Mouse (Mus musculus) T-cell, adult 2 months (primary cell): ENCODE data around the gene Ube2h.

Source experiments
- DNase-seq: peaks from one replicate; pipeline ENCODE4 v3.0.0; 2022; ENCODE audit warnings: low spot score

The Ube2h gene

DNA sequence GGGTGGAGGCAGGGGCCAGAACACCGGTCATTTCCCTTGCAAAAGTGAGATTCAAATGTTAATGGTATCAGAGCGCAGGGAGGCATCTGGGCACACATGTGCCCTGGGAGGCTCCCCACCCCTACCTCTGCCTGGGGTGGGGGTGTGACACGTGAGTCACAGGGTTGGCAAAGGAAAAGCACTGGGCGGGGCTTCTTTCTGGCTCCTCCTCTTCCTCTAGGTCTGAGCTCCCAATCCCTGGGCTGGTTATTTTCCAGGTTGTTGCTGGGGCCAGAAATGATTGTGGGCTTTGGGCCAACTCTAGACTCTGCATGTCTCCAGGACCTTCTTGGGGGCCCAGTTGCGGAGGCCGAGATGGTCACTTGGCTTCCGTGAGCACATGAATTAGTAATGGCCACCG lies 108.2 kb downstream of the Ube2h start:
- DNase-seq = no peak

DNA sequence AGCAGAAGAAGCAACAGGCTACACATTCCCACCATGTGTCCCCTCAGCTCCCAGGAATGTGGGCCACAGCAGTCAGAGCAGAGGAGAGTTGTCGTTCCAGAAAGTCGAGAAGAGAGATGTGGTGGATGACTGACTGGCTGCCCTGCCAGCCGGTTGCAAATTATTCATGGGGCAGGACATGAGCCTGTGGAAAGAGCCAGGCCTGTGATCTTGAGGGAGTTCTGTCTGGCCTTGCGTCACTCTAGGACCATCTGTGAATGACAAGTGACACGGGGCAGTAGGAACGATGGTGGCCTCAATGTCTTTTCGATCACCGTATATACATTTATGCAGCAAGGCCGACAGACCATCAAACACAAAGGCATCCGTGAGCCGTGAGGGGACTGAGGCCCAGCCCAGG lies 108.7 kb downstream of the Ube2h start:
- DNase-seq = no peak

DNA sequence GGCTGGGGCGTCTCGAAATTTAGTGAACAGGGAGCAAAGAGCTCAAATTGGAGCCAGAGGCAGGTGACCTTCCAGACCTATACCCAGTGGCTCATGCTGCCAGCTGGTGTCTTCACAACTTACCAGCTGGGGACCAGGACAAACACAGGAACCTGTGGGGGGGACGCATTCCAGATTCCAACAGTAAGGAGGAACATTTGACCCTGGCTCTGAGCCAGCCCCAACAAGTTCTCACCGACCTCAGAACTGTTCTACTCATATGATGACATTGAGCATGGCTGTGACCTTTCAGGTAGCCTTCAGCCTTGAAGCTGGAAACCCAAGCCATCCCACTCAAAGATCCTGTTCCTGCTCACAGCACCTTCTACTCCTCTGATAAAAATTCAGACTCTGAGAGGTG lies 120.7 kb downstream of the Ube2h start:
- no peak for DNase-seq

DNA sequence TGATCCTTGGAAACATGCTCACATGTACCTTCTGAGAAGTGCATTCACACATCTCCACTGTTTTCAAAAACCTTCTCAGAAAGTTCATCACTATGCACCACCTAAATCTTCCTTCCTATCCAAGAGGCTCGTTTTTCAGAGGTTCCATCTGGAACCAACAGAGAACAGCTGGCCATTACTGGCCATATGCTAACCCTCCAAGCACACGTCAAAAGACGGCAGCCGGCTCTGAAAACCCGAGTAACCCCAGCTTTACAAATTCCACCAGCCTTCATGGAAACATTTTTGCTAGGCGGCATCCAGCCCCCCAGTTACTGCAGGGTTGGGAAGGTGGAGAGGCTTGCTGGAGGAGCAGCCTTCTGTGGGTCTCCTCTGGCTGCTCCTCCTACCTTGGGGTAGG lies 122.3 kb downstream of the Ube2h start:
- no peak for DNase-seq

DNA sequence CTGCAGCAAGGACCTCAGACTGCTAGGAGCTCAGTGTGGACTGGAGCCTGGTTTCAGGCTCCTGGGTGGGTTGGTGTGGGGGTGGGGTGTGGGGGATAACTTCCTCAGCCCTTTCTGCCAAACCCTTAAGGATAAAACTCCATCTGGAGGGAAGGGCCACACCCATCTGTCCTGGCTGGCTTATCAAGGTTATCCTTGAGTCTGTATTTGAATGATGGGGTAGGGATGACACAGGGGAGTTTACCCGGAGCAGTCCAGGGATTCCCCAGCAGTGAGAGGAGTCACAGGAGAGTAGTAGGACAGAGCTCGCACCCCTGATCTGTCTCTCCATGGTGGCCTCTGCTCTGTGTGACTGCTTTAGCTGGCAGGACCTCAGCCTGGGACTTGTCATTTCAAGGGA lies 124.0 kb downstream of the Ube2h start:
- no peak for DNase-seq

DNA sequence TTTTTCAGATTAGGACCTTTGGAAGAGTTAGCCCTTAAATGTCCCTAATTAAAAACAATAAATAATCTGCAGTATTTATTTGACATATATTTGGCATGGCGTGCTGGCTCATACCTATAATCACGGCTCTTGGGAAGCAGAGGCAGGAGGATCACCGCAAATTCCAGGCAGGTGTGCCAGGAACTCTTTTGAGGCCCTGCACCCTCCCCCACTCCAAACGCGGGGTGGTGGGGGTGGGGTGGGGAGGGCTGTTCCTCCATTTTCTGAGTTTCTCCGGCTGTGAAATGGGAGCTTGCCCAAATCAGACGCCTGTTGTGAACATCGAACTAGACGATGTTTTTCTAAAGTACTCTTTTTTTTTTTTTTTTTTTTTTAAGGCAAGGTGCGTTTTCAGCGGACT lies 125.3 kb downstream of the Ube2h start:
- no peak for DNase-seq

DNA sequence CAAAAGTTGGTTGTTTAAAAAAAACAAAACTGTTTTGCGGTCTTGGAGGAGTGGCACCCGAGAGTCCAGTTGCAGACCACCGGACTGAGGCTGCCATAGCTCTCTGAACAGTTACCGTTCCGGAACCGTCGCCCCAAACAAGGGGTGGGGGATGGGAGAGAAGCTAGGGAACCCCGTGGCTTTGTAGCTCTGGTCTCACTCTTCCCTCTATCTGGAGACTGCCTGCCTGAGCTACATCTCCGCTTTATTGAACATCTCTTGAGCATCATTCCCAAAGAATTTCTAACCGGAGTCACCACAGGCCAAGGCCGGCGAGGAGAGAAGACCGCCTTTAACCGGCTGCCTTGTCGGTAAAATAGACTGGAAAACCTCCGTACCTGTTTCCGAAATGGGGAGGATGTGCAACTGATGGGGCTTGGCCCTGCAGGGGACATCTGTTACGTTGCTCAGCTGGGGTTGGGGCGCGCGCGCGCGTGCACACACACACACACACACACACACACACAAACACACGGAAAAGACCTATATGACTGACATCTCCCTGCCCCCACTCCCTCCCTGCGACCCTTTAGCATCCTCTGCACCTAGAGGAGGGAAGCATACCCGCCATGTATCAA lies 126.2 kb downstream of the Ube2h start:
- DNase-seq = no peak

DNA sequence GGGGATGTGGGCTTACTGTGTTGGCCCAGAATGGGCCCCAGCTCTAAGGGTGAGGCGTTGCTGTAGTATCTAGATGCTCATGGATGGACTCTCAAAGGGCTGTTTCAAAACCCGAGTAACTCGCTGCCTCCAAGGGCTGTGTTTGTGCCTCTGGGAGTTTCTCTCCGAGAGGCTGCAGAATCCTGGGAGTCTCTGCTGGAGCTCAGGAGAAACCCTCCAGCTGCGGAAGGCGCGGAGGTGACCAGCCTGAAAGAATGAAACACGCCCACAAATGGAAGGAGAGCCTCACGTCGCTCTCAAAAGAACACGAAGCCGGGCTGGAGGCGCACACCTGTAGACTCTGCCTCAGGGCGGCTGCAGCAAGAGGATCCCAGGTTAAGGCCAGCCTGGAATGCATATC lies 127.0 kb downstream of the Ube2h start:
- no peak for DNase-seq

DNA sequence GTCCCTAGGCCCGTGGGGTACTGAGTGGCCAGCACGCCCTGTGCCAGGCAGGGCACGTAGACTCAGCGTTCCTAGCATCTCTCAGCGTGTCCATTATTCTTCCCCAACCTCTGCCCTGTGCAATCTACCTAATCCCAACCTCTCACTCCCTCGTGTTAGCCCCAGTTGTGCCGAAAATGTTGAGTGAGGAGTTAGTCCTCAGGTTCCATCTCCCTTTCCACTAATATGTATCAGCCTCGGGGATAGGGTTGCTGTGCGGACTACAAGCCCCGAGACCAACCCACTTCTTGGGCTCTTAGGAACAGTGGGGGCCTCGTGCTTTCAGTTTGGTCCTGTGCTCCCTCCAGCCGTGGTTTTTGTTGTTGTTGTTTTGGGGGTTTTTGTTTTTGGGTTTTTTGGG lies 127.8 kb downstream of the Ube2h start:
- DNase-seq = no peak

DNA sequence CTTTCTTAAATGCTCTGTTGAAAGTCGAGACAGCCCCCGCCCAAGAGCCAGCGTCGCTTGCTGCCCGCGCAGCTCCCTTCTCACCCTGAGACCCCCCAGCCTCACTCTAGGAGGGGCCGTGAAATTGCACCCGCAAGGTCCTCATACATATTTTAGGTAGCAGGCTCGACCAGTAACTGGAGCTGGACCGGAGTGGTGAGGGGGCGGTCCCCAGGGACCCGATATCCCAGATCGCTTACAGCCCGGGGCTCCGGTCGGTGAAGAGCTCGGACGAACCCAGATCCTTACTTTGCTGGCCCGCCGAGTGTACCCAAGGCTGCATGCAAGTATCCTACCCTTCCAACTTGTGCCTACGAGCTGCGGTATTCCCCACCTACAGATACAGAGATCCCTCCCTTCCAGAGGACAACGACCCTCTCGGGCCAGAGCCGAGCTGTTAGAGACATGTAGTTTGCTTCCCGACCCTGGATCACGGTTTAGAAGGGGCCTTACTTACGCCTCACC lies 128.4 kb downstream of the Ube2h start:
- no peak for DNase-seq

DNA sequence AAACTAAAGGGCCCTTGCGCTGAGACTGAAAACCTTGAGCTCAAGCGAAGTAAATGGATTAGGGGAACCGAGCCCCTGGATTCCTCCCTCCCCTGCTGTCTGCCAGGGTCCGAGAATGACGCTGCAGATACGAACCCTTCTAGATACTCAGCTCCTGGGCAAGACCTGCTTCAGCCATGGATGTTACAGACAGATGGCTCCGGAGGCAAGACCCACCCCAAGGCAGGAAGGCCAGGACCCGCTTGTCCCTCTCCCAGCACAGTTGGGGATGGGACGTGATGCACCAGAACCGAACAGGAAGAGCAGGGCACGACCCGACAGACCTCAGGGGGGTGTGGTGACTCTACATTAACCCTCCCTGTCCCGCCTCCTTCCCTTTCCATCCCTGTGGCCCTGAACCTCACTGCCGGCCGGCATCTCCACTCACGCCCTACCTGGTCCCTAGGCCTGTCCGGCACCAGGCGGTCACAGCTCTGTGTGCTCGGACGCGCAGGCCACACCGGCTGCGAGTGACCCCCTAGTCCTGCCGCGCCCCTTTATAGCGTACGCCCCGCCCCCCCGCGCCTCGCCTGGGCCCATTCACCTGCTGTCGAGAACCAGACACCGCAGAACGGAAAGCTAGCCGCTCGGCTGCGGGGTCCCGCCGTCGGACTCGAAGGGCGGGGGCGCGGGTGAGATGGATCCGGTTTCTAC lies 129.0 kb downstream of the Ube2h start:
- peak; percentile 28 for DNase-seq

DNA sequence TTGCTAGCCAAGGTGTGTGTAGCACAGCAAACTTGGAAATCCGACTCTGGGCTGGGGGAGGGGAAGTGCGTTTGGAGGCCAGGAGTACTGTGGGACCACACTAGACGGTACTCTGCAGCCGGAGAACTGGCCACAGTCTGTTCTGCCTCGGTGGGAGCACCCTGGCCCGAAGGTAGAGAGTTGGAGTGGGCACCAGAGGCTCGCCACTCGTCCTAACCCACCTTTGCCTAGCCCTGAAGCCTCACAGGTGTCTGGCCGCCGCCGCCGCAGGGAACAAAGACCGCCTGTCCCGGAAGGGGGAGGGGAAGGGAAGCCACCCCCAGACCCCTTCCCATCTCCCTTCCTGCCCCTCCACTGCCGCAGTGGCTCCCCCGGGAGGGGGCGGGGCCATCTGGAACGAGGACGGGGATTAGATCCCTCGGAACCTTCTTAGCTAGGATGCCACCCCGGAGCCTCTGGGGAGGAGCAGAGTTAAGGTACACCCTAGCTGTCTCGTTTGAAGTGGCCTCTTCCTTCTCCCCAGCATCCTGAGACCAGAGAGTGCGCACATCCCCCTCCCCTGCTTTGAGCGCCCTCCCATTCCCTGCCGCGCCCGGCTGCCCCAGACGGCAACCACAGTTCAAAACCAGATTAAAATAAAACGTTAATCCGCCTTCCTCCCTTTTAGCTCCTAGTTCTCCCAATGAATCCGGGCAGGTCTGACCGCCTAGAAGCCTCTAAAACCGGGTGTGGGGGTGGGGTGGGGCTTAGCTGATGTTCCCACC lies 129.7 kb downstream of the Ube2h start:
- no peak for DNase-seq

DNA sequence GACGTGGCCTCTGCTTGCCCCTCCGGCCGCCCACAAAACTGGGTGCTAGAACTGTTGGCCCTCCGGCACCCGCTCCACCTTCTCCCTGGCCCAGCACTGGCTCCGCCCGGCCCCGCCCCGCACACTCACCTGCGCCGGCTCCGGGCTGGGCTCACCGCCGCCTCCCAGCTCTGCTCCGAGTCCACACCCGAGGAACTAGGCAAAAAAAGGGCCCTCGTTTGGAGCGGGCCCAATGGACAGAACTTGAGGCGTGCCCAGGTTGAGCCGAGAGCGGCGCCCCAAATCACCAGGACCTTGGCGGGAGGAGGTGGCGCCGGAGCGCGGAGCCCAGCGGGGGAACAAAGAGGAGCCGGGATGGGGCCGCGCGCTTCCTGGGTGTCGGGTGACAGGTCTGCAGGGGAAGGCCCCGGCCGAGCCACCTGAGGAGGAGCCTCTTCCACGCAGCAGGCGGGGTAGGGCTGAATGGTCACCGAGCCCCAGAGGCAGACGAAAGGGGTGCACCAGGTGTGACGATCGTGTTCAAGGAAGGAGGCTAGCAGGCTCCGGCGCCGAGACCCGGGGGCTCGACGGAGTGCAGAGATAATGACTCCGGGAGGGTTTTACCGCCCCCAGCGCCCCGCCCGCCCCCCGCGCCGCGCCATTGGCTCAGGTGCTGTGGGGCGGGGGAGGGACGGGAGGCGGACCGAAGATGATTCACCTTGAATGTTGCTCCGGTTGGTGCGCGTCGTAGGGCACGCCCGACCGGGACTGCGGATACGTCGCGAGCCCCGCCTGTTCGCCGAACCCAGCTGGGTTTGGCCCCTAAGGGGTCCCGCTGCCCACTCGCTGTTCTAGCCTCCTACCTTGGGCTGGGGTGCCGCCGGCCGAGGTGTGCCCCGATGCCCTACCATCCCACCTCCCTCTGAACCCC lies 130.5 kb downstream of the Ube2h start:
- DNase-seq = peak; percentile 42

DNA sequence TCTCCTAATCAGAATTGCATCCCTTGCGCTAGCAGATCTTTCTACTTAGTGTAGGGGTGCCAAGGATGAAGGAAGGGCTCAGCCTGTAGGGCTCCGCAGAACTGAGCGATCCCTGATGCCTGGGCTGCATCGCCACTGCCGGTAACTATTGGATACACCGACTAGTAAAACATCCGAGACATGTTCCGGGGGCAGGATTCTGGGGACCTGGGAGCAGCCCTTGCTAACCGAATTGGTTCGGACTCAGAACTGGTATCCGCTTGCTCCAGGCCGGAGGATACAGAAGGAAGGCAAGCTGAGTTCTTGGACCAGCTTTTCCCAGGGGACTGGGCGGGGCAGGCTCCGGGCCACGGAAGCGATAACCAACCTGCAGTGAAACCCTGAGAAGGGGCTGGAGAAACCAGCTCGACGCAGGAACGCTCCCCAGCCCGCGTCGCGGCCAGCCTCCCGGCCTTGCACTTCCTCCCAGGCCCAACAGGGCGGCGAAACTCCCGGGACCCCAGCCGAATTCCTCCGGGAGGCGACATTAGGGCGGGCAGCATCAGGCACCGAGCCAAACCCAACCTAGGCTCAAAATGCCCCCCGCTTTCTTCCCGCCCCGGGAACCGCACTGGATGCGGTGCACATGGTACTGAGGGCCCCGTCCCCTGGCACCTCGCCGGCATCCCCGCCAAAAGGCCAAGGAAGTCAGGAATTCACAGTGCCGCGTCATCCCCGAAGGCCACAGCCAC lies 131.4 kb downstream of the Ube2h start:
- DNase-seq = no peak

DNA sequence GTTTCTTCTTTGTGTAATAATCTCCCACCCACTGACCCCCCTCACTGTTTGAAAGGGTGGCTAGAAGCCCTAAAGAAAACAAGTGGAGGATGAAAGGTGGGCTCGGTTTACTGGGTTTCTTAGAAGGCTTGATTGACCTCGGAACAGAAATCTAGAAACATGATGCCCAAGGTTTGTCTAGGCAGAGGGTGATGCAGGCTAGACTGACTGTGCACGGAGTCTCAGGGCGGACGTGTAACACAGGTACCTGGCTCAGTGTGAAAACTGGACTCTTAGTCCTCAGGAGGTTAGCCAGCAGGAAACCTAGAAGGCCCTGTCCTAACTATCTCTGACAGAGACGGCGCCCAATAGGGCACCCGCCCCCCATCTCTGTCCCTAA lies 131.9 kb downstream of the Ube2h start:
- DNase-seq = no peak

DNA sequence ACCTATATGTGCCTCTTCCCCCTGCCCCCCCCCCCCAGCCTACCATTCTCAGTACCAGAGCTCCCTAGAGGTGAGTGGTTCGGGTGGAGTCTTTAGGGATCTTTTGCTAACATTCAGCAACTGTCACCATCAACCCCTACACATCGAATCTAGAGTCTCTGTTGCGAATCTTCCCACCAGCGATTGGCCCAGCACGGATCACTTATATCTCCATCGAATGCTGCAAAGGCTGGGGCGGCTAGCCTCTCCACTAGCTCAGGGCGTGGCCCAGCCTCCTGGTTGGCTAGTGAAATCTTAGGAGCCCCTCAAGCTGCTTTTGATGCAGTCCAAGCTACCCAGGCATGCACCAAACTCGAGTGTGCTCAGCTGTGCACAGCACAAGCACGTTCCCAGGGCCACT lies 132.4 kb downstream of the Ube2h start:
- no peak for DNase-seq

DNA sequence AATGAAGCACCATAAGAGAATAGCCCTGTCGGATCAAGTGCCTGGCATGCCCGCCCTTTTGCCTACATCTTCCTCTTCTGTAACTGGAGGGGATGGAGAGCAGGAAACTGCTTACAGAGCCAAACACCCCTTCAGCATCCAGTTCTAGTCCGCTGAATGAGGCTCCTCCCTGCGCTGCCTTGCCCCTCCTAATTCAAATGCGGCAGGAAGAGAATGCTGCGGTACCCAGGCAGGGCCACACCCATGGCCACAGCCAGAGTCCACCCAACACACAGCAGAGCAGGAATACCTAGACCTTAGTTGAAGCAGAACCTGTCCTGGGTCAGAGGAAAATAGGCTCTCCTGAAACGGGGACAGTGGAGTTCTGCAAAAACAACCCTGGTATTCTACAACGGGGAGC lies 133.1 kb downstream of the Ube2h start:
- DNase-seq = no peak

DNA sequence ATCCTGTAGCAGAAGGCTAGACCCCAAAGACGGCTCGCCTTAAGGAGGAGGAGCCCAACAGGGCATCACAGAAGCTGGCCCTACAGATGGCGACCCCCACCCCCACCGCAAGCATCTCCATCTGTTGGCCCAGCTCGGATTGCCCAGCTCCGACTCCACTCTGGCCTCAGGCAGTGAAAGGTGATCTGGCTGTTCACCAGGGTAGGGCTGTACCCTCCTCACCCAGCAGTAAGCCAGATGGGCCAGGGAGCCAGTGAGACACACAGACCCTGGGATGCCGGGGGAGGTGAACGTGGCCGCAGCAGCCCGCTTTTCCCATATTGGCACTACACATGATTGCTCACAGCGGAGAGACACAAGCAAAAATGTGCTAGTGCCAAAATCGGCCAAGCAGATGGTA lies 135.2 kb downstream of the Ube2h start:
- no peak for DNase-seq

DNA sequence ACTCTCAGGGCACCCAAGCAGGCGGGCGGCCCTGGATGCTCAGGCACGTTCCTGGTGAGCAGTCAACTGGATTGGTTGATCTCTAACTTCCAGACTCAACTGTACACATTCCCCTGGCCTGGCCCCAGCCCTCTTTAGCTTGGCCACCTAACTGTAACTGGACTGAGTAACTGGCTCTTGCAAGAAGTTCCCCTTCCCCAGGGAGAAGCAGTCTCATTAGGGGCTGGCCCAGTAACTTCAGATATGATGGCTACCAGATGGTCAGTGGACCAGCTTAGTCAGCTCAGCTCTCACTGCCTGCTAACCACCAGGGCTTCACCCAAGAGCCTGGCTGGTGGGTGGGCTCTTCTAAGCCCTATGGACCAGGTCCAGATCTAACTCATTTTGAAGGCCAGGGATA lies 136.1 kb downstream of the Ube2h start:
- DNase-seq = no peak

DNA sequence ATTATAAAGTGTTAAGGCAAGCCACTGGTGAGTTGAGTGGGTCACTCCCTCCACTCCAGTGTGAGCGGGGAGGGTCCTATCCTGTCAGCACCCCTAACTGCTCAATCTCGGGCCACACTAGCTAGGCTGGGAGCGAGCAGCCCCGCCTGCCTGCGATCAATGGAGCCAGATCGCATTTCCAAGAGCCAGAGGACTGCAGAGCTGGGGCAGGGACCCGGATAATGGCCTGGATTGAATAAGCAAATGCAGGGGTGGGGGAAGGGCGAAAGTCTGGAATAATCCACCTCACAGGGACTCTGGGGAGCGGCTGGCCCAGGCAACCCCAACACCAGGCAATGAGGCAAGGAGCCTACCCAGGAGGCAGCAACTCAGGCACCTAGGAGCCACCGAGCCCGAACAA lies 137.1 kb downstream of the Ube2h start:
- DNase-seq = no peak

DNA sequence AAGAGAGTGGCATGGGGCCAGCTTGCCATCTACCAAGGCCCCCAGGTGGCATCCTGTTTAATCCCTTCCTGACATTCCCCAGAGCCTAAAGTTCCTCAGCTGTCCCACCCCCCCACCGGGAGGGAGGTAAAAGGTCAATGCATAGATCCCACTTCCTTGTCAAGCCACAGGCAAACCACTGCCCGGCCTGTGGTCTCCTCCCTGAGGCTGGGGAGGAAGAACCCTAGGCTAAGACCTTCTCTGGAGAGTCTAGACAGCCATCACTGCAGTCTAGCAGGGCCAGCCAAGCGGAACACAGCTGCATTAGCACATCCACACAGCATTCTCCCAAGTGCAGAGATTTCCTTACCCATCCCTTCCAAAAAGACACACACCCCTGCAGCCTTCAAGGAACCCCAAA lies 138.0 kb downstream of the Ube2h start:
- no peak for DNase-seq

DNA sequence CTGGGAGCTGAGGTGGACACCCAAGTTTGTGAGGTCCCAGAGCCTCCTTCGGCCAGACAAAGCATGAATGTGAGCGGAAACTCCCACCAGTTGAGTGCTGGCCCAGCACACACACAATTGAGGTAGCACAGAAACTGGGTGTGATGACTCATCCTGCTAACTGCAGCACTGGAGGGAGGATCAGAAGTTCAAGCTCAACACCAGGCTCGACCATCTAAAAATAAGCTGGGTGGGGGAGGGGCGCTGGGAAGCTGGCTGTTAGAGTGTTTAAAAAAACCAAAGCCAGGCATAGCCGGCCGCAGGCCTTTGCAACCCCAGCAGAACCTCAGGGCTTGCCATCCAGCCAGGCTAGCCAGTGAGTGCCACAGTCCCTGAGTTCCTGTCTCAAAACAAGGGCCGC lies 142.2 kb downstream of the Ube2h start:
- no peak for DNase-seq
